Mouse (Mus musculus) limb, embryonic 14.5 days (tissue): ENCODE results near the gene Gpr139. TPM values are rescaled to one million over a fixed set of nuclear protein-coding genes. Genes with fewer than 3 reads are reported as not detected.

Experiments used
- ATAC-seq: fragments of 200-750 bp; cut with Nextera tagmentation; 2 replicates; pipeline ENCODE4 v1.8.0; 2017; ENCODE audit warnings: low read depth, moderate number of reproducible peaks, moderate TSS enrichment; ENCODE audit not compliant: low FRiP score
- DNase-seq: peaks from one replicate; pipeline ENCODE4 v3.0.0-alpha.2; 2015; ENCODE audit warnings: low spot score
- H3K27ac ChIP-seq: fragments of 300-500 bp; sonication (generic); replicated peaks from 2 replicates; pipeline ENCODE4 v1.5.1; 2014; ENCODE audit warnings: low read depth, mild to moderate bottlenecking, low read length, moderate library complexity, mixed read lengths
- H3K27me3 ChIP-seq: fragments of 300-500 bp; sonication (generic); 2 replicates; pipeline ENCODE4 v1.6.1; 2014; ENCODE audit warnings: low read length, mixed read lengths; ENCODE audit not compliant: control insufficient read depth, insufficient read depth
- H3K36me3 ChIP-seq: fragments of 300-500 bp; sonication (generic); 2 replicates; pipeline ENCODE4 v1.6.1; 2014; ENCODE audit warnings: mild to moderate bottlenecking, low read length, moderate library complexity, mixed read lengths; ENCODE audit not compliant: control insufficient read depth, insufficient read depth
- H3K4me1 ChIP-seq: fragments of 300-500 bp; sonication (generic); 2 replicates; pipeline ENCODE4 v1.6.1; 2014; ENCODE audit warnings: antibody characterized with exemption, low read length, mixed read lengths; ENCODE audit not compliant: control insufficient read depth, insufficient read depth
- H3K4me2 ChIP-seq: fragments of 300-500 bp; sonication (generic); replicated peaks from 2 replicates; pipeline ENCODE4 v1.6.1; 2014; ENCODE audit warnings: low read depth, mild to moderate bottlenecking, low read length, moderate library complexity; ENCODE audit not compliant: severe bottlenecking
- H3K4me3 ChIP-seq: fragments of 300-500 bp; sonication (generic); replicated peaks from 2 replicates; pipeline ENCODE4 v1.5.1; 2014; ENCODE audit warnings: low read length
- H3K9ac ChIP-seq: fragments of 300-500 bp; sonication (generic); 2 replicates; pipeline ENCODE4 v1.6.1; 2014; ENCODE audit warnings: mild to moderate bottlenecking, low read depth, low read length, moderate library complexity; ENCODE audit not compliant: severe bottlenecking
- H3K9me3 ChIP-seq: fragments of 300-500 bp; sonication (generic); 2 replicates; pipeline ENCODE4 v1.6.1; 2016; ENCODE audit warnings: low read length; ENCODE audit not compliant: control insufficient read depth
- POLR2A ChIP-seq: fragments of 200-500 bp; IDR thresholded peaks from 2 replicates; pipeline ENCODE4 v1.8.0; 2012; ENCODE audit warnings: inconsistent platforms, mild to moderate bottlenecking, moderate library complexity, borderline replicate concordance; ENCODE audit not compliant: insufficient read depth, insufficient read length; ENCODE audit errors: extremely low read depth
- WGBS: fragments of 180-500 bp; shearing (Covaris S2); extraction: QIAGEN DNeasy Blood & Tissue Kit; methylation state at CpG from one replicate; pipeline ENCODE4 v1.1.7; 2014; 5-methylcytosine and 5-hydroxymethylcytosine counted together
- polyA plus RNA-seq, 2 experiments: library from polyadenylated mRNA; depleted of rRNA in 1 of 2; stranded (reverse) in 1 of 2; unstranded in 1 of 2; fragments of >200 nt; fragmentation: Nextera tagmentation in 1 of 2; extraction: Ambion mirVana in 1 of 2; gene quantifications; 2 replicates each; pipeline versions ENCODE4 v1.2.1 to v1.2.3; 2012 to 2014

The Gpr139 gene
- polyA plus RNA-seq (2012; rRNA removed), result 0.01 TPM in 1 of 2 replicates, not detected in the other
- polyA plus RNA-seq (2014; fragmentation: Nextera tagmentation; extraction: Ambion mirVana), result not detected in 2 replicates

- H3K4me2 ChIP-seq, result peak within 1 kb of the TSS; percentile 74
- no peak for TF ChIP-seq POLR2A
- under 1% methylated on average over 47 of the region's 47 CpGs for WGBS
- no peak for DNase-seq
- H3K27ac ChIP-seq, result no peak within 1 kb of the TSS
- peak; percentile 67 for ATAC-seq
- peaks cover 41% of the 10 kb centered on the region for H3K27me3 ChIP-seq
- H3K9ac ChIP-seq, result peak within 1 kb of the TSS; percentile 40
- no peaks in the 10 kb centered on the region for H3K9me3 ChIP-seq
- peak within 1 kb of the TSS; percentile 39 for H3K4me3 ChIP-seq
- no peaks in the 10 kb centered on the region for H3K36me3 ChIP-seq
- no peaks in the 10 kb centered on the region for H3K4me1 ChIP-seq
These were observed at the start of gene Gpr139 for GRCm38 (mm10) chr7:119184341-119185143. Gene Gpr139 (minus strand): TSS chr7:119184603.

DNA sequence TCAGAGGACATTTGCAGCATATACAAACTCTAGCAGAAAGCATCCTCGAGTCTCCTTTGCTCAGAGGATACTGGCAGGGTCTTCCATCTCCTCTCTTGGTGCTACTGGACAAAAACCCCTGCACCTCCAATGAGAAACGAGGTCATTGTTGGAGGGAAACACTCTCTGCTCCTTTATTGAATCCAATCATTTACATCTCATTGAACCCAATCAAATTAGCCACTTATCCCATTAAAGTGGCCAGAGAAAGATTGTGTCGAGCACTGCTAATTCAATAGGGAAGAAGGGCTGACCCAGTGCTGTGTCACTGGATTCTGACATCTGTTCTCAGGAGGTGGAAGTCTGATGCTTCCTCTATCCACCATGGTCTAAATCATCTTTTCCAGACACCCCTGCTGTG is 46.6 kb upstream of the Gpr139 start:
- Histone ChIP-seq H3K9ac (no peak overlapping the region), H3K27ac (no peak overlapping the region), H3K9me3 (no peaks in the 10 kb centered on the region), H3K27me3 (no peaks in the 10 kb centered on the region), H3K4me2 (no peak overlapping the region), H3K36me3 (no peaks in the 10 kb centered on the region), H3K4me1 (no peaks in the 10 kb centered on the region), H3K4me3 (no peak overlapping the region)
- no peak for TF ChIP-seq POLR2A
- ATAC-seq (no peak), DNase-seq (no peak)
- 60% methylated on average over 3 of the region's 3 CpGs for WGBS

DNA sequence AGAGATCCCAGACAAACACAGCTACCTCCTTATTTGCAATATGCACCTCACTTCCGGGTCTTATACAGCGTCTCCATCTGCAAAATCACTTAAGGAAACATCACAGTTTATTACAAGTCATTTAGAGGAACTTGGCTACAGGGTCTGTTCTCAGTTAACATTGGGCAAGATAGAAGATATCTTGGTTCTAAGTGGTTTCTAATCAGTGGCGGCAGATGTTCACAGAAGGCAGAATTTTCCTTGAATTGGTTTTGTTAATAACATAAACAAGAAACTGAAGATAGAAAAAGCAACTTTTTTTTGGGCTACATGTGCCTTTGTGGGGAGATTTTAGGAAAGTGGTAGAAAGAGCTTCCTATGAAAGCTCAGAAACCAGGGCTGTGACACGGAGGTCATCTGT is 38.3 kb upstream of the Gpr139 start:
- Histone ChIP-seq H3K4me3 (no peak overlapping the region), H3K27ac (no peak overlapping the region), H3K9me3 (no peaks in the 10 kb centered on the region), H3K4me1 (no peaks in the 10 kb centered on the region), H3K4me2 (no peak overlapping the region), H3K36me3 (no peaks in the 10 kb centered on the region), H3K27me3 (no peaks in the 10 kb centered on the region), H3K9ac (no peak overlapping the region)
- no peak for ATAC-seq
- DNase-seq, result no peak
- 82% methylated on average over 4 of the region's 4 CpGs for WGBS
- no peak for TF ChIP-seq POLR2A

DNA sequence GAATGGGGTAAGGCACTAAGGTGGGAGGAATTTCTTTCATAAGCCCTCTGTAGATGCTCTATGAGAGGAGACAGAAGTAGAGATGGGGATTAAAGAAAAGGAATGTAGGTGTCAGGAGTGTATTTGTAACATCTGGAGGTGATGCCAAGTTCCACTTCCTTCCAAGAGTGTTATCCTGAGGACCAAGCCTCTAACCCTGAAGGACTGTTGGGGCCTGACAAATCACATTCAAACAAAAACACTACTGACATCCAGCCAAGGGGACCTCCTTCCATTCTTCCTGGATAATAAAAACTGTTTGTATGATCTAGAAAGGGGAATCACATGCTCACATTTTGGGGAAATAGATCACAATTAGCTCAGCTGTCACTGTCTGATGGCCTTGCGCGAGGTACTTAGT is 34.7 kb upstream of the Gpr139 start:
- Histone ChIP-seq H3K27ac (no peak overlapping the region), H3K4me2 (no peak overlapping the region), H3K4me1 (no peaks in the 10 kb centered on the region), H3K27me3 (no peaks in the 10 kb centered on the region), H3K4me3 (no peak overlapping the region), H3K9ac (no peak overlapping the region), H3K36me3 (no peaks in the 10 kb centered on the region), H3K9me3 (no peaks in the 10 kb centered on the region)
- WGBS, result 86% methylated on average over 2 of the region's 2 CpGs
- TF ChIP-seq POLR2A, result no peak
- ATAC-seq (no peak), DNase-seq (no peak)

DNA sequence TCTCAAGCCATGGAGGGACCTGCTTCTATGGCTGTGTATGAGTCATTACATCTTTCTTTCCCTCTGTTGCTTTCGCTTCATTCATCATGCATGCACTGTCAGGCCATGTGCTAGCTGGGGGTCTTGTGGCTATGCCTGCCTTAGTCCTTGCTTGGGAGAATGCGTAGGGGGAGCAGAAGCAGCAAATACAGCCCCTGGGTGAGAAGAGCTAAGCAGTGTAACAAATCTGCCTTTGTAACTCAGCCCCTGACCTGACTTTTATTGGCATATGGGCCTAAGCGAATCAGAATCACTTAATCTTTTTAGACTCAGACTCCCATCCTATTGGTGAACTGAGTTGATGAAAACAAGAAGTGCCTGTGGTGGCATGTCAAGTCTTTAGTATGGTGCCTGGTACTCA is 22.8 kb upstream of the Gpr139 start:
- ATAC-seq (no peak), DNase-seq (no peak)
- 76% methylated on average over 3 of the region's 3 CpGs for WGBS
- no peaks in the 10 kb centered on the region for H3K9me3 ChIP-seq
- H3K4me2 ChIP-seq, result no peak overlapping the region
- no peaks in the 10 kb centered on the region for H3K27me3 ChIP-seq
- TF ChIP-seq POLR2A, result no peak
- H3K4me1 ChIP-seq, result no peaks in the 10 kb centered on the region
- no peak overlapping the region for H3K27ac ChIP-seq
- no peak overlapping the region for H3K9ac ChIP-seq
- H3K36me3 ChIP-seq, result no peaks in the 10 kb centered on the region
- H3K4me3 ChIP-seq, result no peak overlapping the region
